Mouse (Mus musculus) liver, embryonic 16.5 days (tissue): ENCODE measurements around the gene Hist1h2ad. TPM values are rescaled to one million over a fixed set of nuclear protein-coding genes. Genes with fewer than 3 reads are reported as not detected.
"Not testable (repeated sequence)": the region's sequence is repeated elsewhere in the genome, so short reads cannot be mapped to it uniquely, and the experiment has no call there.

Experiments
- ATAC-seq: fragments of 200-750 bp; cut with Nextera tagmentation; 2 replicates; pipeline ENCODE4 v1.8.0; 2017; ENCODE audit warnings: low read depth, mild to moderate bottlenecking, moderate number of reproducible peaks, moderate library complexity
- H3K27ac ChIP-seq: fragments of 300-500 bp; sonication (generic); 2 replicates; pipeline ENCODE4 v1.5.1; 2014; ENCODE audit warnings: mild to moderate bottlenecking, low read length
- H3K27me3 ChIP-seq: fragments of 300-500 bp; sonication (generic); 2 replicates; pipeline ENCODE4 v1.6.1; 2014; ENCODE audit warnings: low read depth, low read length, mixed read lengths; ENCODE audit not compliant: control insufficient read depth, insufficient read depth
- H3K36me3 ChIP-seq: fragments of 300-500 bp; sonication (generic); 2 replicates; pipeline ENCODE4 v1.6.1; 2014; ENCODE audit warnings: mild to moderate bottlenecking; ENCODE audit not compliant: control insufficient read depth, insufficient read depth
- H3K4me1 ChIP-seq: fragments of 300-500 bp; sonication (generic); 2 replicates; pipeline ENCODE4 v1.6.1; 2014; ENCODE audit warnings: low read depth, low read length, mixed read lengths; ENCODE audit not compliant: control insufficient read depth
- H3K4me2 ChIP-seq: fragments of 300-500 bp; sonication (generic); 2 replicates; pipeline ENCODE4 v1.6.1; 2014; ENCODE audit warnings: low read depth, low read length, mixed read lengths
- H3K4me3 ChIP-seq: fragments of 300-500 bp; sonication (generic); 2 replicates; pipeline ENCODE4 v1.5.1; 2014; ENCODE audit warnings: low read depth, mild to moderate bottlenecking, low read length
- H3K9ac ChIP-seq: fragments of 300-500 bp; sonication (generic); 2 replicates; pipeline ENCODE4 v1.6.1; 2014; ENCODE audit warnings: low read depth, low read length
- H3K9me3 ChIP-seq: fragments of 300-500 bp; sonication (generic); replicated peaks from 2 replicates; pipeline ENCODE4 v1.6.1; 2016; ENCODE audit warnings: low read length; ENCODE audit not compliant: control insufficient read depth
- WGBS: fragments of 180-500 bp; shearing (Covaris S2); extraction: QIAGEN DNeasy Blood & Tissue Kit; methylation state at CpG from one replicate; pipeline ENCODE4 v1.1.7; 2014; ENCODE audit not compliant: insufficient replicate concordance; 5-methylcytosine and 5-hydroxymethylcytosine counted together
- polyA plus RNA-seq: library from polyadenylated mRNA; unstranded; fragments of >200 nt; fragmentation: Nextera tagmentation; extraction: Ambion mirVana; gene quantifications from 2 replicates; pipeline ENCODE4 v1.2.1, GENCODE M21; 2015

Hist1h2ad gene
- polyA plus RNA-seq, 1 experiment from 2014 or later: 3.8 TPM

- WGBS: 20% methylated on average over 2 of the region's 2 CpGs
- ATAC-seq: no peak
- H3K4me2 ChIP-seq: peak overlapping the region; percentile 79
- peak overlapping the region; percentile 73 for H3K9ac ChIP-seq
- peak overlapping the region; percentile 63 for H3K4me3 ChIP-seq
- no peaks in the 10 kb centered on the region for H3K27me3 ChIP-seq
- H3K36me3 ChIP-seq: no peaks in the 10 kb centered on the region
- no peaks in the 10 kb centered on the region for H3K9me3 ChIP-seq
- H3K27ac ChIP-seq: peak overlapping the region; percentile 98
- H3K4me1 ChIP-seq: peaks cover 16% of the 10 kb centered on the region
These were observed 1.8 kb upstream of the Hist1h2ad start for GRCm38 (mm10) chr13:23572218-23573033.

GRCm38 (mm10) chr13:23573034-23573897 is 915 bp upstream of the Hist1h2ad start:
- H3K36me3 ChIP-seq, H3K9me3 ChIP-seq, H3K27me3 ChIP-seq, ATAC-seq: not testable (repeated sequence)
- H3K9ac ChIP-seq: peak overlapping the region; percentile 73
- peak overlapping the region; percentile 98 for H3K27ac ChIP-seq
- WGBS: 4% methylated on average over 17 of the region's 20 CpGs
- H3K4me1 ChIP-seq: peaks cover 17% of the 10 kb centered on the region
- H3K4me3 ChIP-seq: peak overlapping the region; percentile 63
- H3K4me2 ChIP-seq: peak overlapping the region; percentile 79

GRCm38 (mm10) chr13:23574546-23575170 is 477 bp downstream of the Hist1h2ad start:
- Histone ChIP-seq H3K9ac (peak overlapping the region; percentile 67), H3K4me1 (peaks cover 17% of the 10 kb centered on the region), H3K27ac (peak overlapping the region; percentile 98), H3K4me3 (peak overlapping the region; percentile 55), H3K4me2 (peak overlapping the region; percentile 60)
- not testable (repeated sequence) for H3K36me3 ChIP-seq, ATAC-seq, H3K9me3 ChIP-seq, H3K27me3 ChIP-seq
- 0% methylated on average over 5 of the region's 39 CpGs for WGBS

- WGBS: under 1% methylated on average over 18 of the region's 18 CpGs
- Histone ChIP-seq H3K4me3 (peak within 1 kb of the TSS; percentile 64), H3K9me3 (no peaks in the 10 kb centered on the region), H3K4me2 (peak within 1 kb of the TSS; percentile 70), H3K4me1 (peaks cover 12% of the 10 kb centered on the region), H3K9ac (peak within 1 kb of the TSS; percentile 77), H3K36me3 (no peaks in the 10 kb centered on the region), H3K27ac (peak within 1 kb of the TSS; percentile 96), H3K27me3 (no peaks in the 10 kb centered on the region)
- ATAC-seq: peak; percentile 40
These were observed 1.2 kb downstream of the Hist1h2ad start, which contains the start of gene Hist1h3d for GRCm38 (mm10) chr13:23575271-23575851. Gene Hist1h3d (plus strand): TSS chr13:23575763.

- WGBS: under 1% methylated on average over 14 of the region's 40 CpGs
- not testable (repeated sequence) for H3K36me3 ChIP-seq, ATAC-seq, H3K9me3 ChIP-seq, H3K27me3 ChIP-seq
- Histone ChIP-seq H3K9ac (peak overlapping the region; percentile 77), H3K4me1 (peaks cover 15% of the 10 kb centered on the region), H3K4me2 (peak overlapping the region; percentile 70), H3K27ac (peak overlapping the region; percentile 90), H3K4me3 (peak overlapping the region; percentile 64)
These were observed 1.7 kb downstream of the Hist1h2ad start for GRCm38 (mm10) chr13:23575864-23576313.

GRCm38 (mm10) chr13:23576351-23576881 is 2.2 kb downstream of the Hist1h2ad start:
- Histone ChIP-seq H3K27me3 (no peaks in the 10 kb centered on the region), H3K36me3 (no peaks in the 10 kb centered on the region), H3K4me2 (peak overlapping the region; percentile 70), H3K9ac (peak overlapping the region; percentile 77), H3K9me3 (no peaks in the 10 kb centered on the region), H3K4me3 (peak overlapping the region; percentile 64), H3K27ac (peak overlapping the region; percentile 90), H3K4me1 (peaks cover 17% of the 10 kb centered on the region)
- WGBS: 4% methylated on average over 7 of the region's 7 CpGs
- no peak for ATAC-seq

- Histone ChIP-seq H3K4me3 (peak overlapping the region; percentile 64), H3K4me1 (peaks cover 20% of the 10 kb centered on the region), H3K4me2 (peak overlapping the region; percentile 70), H3K9me3 (no peaks in the 10 kb centered on the region), H3K27me3 (no peaks in the 10 kb centered on the region), H3K36me3 (no peaks in the 10 kb centered on the region), H3K27ac (peak overlapping the region; percentile 90), H3K9ac (peak overlapping the region; percentile 77)
- no peak for ATAC-seq
- 34% methylated on average over 6 of the region's 6 CpGs for WGBS
These were observed 2.9 kb downstream of the Hist1h2ad start for GRCm38 (mm10) chr13:23576906-23577639.

GRCm38 (mm10) chr13:23577835-23578234 is 3.7 kb downstream of the Hist1h2ad start:
- WGBS: 63% methylated on average over 1 of the region's 1 CpGs
- peak overlapping the region; percentile 32 for H3K4me2 ChIP-seq
- no peaks in the 10 kb centered on the region for H3K9me3 ChIP-seq
- H3K9ac ChIP-seq: peak overlapping the region; percentile 54
- no peaks in the 10 kb centered on the region for H3K36me3 ChIP-seq
- peaks cover 26% of the 10 kb centered on the region for H3K4me1 ChIP-seq
- ATAC-seq: no peak
- peak overlapping the region; percentile 80 for H3K27ac ChIP-seq
- peak overlapping the region; percentile 34 for H3K4me3 ChIP-seq
- H3K27me3 ChIP-seq: no peaks in the 10 kb centered on the region
